Mouse (Mus musculus): ENCODE measurements at regions not wholly inside any gene's neighbourhood (a gene's known extent, or its start where the extent isn't known, plus 50 kb on each side); places are given as distances from the start of the nearest gene placed in this dataset.
A peak's percentile ranks its signal among the peaks of the same experiment; 100 is the strongest.

GRCm38 (mm10) chr1:151263372-151263771, 53.4 kb downstream of the Gm47996 start:
- Histone ChIP-seq H3K36me3 (ENCODE audit: control insufficient read depth, insufficient read depth, low read length) (no peaks in the 10 kb centered on the region), H3K27me3 (replicated peaks; ENCODE audit: control insufficient read depth, insufficient read depth, low read length) (no peaks in the 10 kb centered on the region), H3K27ac (ENCODE audit: low read length) (no peak overlapping the region), H3K4me1 (ENCODE audit: control insufficient read depth, insufficient read depth, low read length) (no peaks in the 10 kb centered on the region), H3K9me3 (ENCODE audit: control insufficient read depth, low read length) (no peaks in the 10 kb centered on the region), H3K4me2 (ENCODE audit: low read depth, low read length) (no peak overlapping the region), H3K4me3 (ENCODE audit: low read length) (no peak overlapping the region), H3K9ac (ENCODE audit: low read depth, low read length) (no peak overlapping the region)
- peak; percentile 73 for ATAC-seq
- 49% methylated on average over 5 of the region's 5 CpGs for WGBS

- Histone ChIP-seq H3K4me1 (ENCODE audit: control insufficient read depth, insufficient read depth, low read length) (no peaks in the 10 kb centered on the region), H3K4me3 (ENCODE audit: low read length) (no peak overlapping the region), H3K27ac (ENCODE audit: low read length) (no peak overlapping the region), H3K9ac (ENCODE audit: low read depth, low read length) (no peak overlapping the region), H3K9me3 (ENCODE audit: control insufficient read depth, low read length) (no peaks in the 10 kb centered on the region), H3K27me3 (replicated peaks; ENCODE audit: control insufficient read depth, insufficient read depth, low read length) (no peaks in the 10 kb centered on the region), H3K4me2 (ENCODE audit: low read depth, low read length) (no peak overlapping the region), H3K36me3 (ENCODE audit: control insufficient read depth, insufficient read depth, low read length) (no peaks in the 10 kb centered on the region)
- no peak for ATAC-seq
- 67% methylated on average over 2 of the region's 2 CpGs for WGBS
Measured at GRCm38 (mm10) chr1:151263830-151264229, 53.9 kb downstream of the Gm47996 start.

GRCm38 (mm10) chr1:151264789-151265188, 54.9 kb downstream of the Gm47996 start:
- Histone ChIP-seq H3K36me3 (ENCODE audit: control insufficient read depth, insufficient read depth, low read length) (no peaks in the 10 kb centered on the region), H3K4me3 (ENCODE audit: low read length) (no peak overlapping the region), H3K27ac (ENCODE audit: low read length) (no peak overlapping the region), H3K9me3 (ENCODE audit: control insufficient read depth, low read length) (no peaks in the 10 kb centered on the region), H3K4me2 (ENCODE audit: low read depth, low read length) (no peak overlapping the region), H3K4me1 (ENCODE audit: control insufficient read depth, insufficient read depth, low read length) (no peaks in the 10 kb centered on the region), H3K27me3 (replicated peaks; ENCODE audit: control insufficient read depth, insufficient read depth, low read length) (no peaks in the 10 kb centered on the region), H3K9ac (ENCODE audit: low read depth, low read length) (no peak overlapping the region)
- 0 out of 2 replicates have a peak, but pooled peaks have one; percentile 37 for ATAC-seq
- 88% methylated on average over 6 of the region's 6 CpGs for WGBS

DNA sequence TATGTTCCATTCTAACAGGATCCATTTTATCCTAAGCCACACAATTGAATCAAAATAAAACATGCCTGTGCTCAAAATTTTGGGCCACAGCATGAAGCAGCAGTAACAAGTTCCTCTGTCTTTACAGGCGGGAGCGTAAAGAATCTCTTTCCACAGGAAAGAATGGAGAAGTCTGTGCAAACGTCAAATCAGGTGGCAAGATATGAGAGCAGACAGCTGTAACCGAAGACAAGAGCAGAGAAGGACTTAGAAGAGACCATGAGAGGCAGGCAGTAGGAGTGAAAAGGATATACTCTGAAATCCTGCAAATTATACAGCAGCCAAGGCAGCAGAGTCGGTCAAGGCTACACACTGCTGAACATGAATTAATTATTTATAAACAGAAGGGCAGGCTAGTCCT, 55.7 kb downstream of the Gm47996 start:
- H3K4me2 ChIP-seq (ENCODE audit: low read depth, low read length), result no peak overlapping the region

DNA sequence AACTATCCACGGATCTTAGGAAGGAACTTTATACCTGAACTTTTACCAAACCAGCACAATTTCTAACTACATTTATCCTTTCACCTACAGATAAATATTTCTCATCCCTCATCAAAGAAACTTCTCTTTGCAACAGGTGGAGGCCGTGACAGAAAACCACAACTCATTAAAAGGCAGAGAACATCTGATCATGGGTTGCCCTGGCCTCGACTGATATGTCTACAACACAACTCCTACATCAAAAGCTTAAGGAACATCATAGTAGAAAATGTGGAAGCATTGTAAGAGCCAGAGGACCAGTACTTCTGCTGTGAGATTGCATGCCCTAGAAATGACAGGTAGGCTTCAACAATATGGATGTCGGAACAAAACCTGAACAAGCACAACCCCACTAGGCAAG, 56.8 kb downstream of the Gm47996 start:
- WGBS, result 87% methylated on average over 4 of the region's 4 CpGs
- H3K9me3 ChIP-seq (ENCODE audit: control insufficient read depth, low read length), result no peaks in the 10 kb centered on the region
- no peak overlapping the region for H3K9ac ChIP-seq (ENCODE audit: low read depth, low read length)
- H3K4me1 ChIP-seq (ENCODE audit: control insufficient read depth, insufficient read depth, low read length), result 0 out of 2 replicates have a peak, but pooled peaks cover 2% of the 10 kb centered on the region
- H3K36me3 ChIP-seq (ENCODE audit: control insufficient read depth, insufficient read depth, low read length), result no peaks in the 10 kb centered on the region
- no peaks in the 10 kb centered on the region for H3K27me3 ChIP-seq (replicated peaks; ENCODE audit: control insufficient read depth, insufficient read depth, low read length)
- H3K27ac ChIP-seq (ENCODE audit: low read length), result no peak overlapping the region
- no peak overlapping the region for H3K4me3 ChIP-seq (ENCODE audit: low read length)
- ATAC-seq, result no peak
- no peak overlapping the region for H3K4me2 ChIP-seq (ENCODE audit: low read depth, low read length)

More for the DNA sequence above, 55.7 kb downstream of the Gm47996 start:
- Histone ChIP-seq H3K4me1 (ENCODE audit: control insufficient read depth, insufficient read depth, low read length) (no peaks in the 10 kb centered on the region), H3K27ac (ENCODE audit: low read length) (no peak overlapping the region), H3K27me3 (replicated peaks; ENCODE audit: control insufficient read depth, insufficient read depth, low read length) (no peaks in the 10 kb centered on the region), H3K36me3 (ENCODE audit: control insufficient read depth, insufficient read depth, low read length) (no peaks in the 10 kb centered on the region), H3K9me3 (ENCODE audit: control insufficient read depth, low read length) (no peaks in the 10 kb centered on the region), H3K9ac (ENCODE audit: low read depth, low read length) (no peak overlapping the region), H3K4me3 (ENCODE audit: low read length) (no peak overlapping the region)
- no peak for ATAC-seq
- 78% methylated on average over 5 of the region's 5 CpGs for WGBS

GRCm38 (mm10) chr1:151270691-151271090, 60.8 kb downstream of the Gm47996 start:
- 0 out of 2 replicates have a peak, but pooled peaks cover 2% of the 10 kb centered on the region for H3K4me1 ChIP-seq (ENCODE audit: control insufficient read depth, insufficient read depth, low read length)
- no peak overlapping the region for H3K9ac ChIP-seq (ENCODE audit: low read depth, low read length)
- ATAC-seq, result no peak
- H3K4me2 ChIP-seq (ENCODE audit: low read depth, low read length), result 0 out of 2 replicates have a peak overlapping the region, but pooled peaks have one; percentile 19
- no peak overlapping the region for H3K4me3 ChIP-seq (ENCODE audit: low read length)
- no peak overlapping the region for H3K27ac ChIP-seq (ENCODE audit: low read length)
- H3K9me3 ChIP-seq (ENCODE audit: control insufficient read depth, low read length), result no peaks in the 10 kb centered on the region
- WGBS, result 72% methylated on average over 8 of the region's 8 CpGs
- no peaks in the 10 kb centered on the region for H3K36me3 ChIP-seq (ENCODE audit: control insufficient read depth, insufficient read depth, low read length)
- H3K27me3 ChIP-seq (replicated peaks; ENCODE audit: control insufficient read depth, insufficient read depth, low read length), result no peaks in the 10 kb centered on the region

DNA sequence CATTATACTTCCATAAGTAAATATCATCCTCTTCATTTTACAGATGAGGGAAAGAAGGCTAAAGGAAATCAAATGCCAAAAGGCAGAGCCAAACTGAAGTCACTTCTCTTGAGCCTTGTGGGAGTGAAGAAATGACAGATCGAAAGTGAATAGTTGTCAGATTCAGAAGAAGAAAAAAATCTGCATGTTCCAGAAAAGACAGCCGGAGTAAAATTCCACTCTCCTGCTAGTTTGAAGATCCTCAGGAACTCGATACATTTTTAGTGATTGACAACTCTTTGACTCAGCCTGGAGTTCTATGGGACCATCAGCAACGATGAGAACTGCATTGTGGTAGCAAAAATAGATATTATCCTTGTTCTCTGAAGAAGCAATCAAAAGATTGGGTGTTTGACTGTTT, 64.4 kb downstream of the Gm47996 start:
- ATAC-seq, result no peak
- Histone ChIP-seq H3K4me2 (ENCODE audit: low read depth, low read length) (no peak overlapping the region), H3K4me3 (ENCODE audit: low read length) (no peak overlapping the region), H3K36me3 (ENCODE audit: control insufficient read depth, insufficient read depth, low read length) (no peaks in the 10 kb centered on the region), H3K9me3 (ENCODE audit: control insufficient read depth, low read length) (no peaks in the 10 kb centered on the region), H3K27ac (ENCODE audit: low read length) (no peak overlapping the region), H3K27me3 (replicated peaks; ENCODE audit: control insufficient read depth, insufficient read depth, low read length) (no peaks in the 10 kb centered on the region), H3K4me1 (ENCODE audit: control insufficient read depth, insufficient read depth, low read length) (0 out of 2 replicates have a peak, but pooled peaks cover 2% of the 10 kb centered on the region), H3K9ac (ENCODE audit: low read depth, low read length) (no peak overlapping the region)
- WGBS, result 87% methylated on average over 4 of the region's 4 CpGs

GRCm38 (mm10) chr1:151275581-151275980, 65.7 kb downstream of the Gm47996 start:
- Histone ChIP-seq H3K27me3 (replicated peaks; ENCODE audit: control insufficient read depth, insufficient read depth, low read length) (no peaks in the 10 kb centered on the region), H3K27ac (ENCODE audit: low read length) (no peak overlapping the region), H3K4me2 (ENCODE audit: low read depth, low read length) (no peak overlapping the region), H3K4me1 (ENCODE audit: control insufficient read depth, insufficient read depth, low read length) (0 out of 2 replicates have a peak, but pooled peaks cover 2% of the 10 kb centered on the region), H3K9me3 (ENCODE audit: control insufficient read depth, low read length) (no peaks in the 10 kb centered on the region), H3K9ac (ENCODE audit: low read depth, low read length) (no peak overlapping the region), H3K4me3 (ENCODE audit: low read length) (no peak overlapping the region), H3K36me3 (ENCODE audit: control insufficient read depth, insufficient read depth, low read length) (no peaks in the 10 kb centered on the region)
- no peak for ATAC-seq
- 90% methylated on average over 3 of the region's 3 CpGs for WGBS

DNA sequence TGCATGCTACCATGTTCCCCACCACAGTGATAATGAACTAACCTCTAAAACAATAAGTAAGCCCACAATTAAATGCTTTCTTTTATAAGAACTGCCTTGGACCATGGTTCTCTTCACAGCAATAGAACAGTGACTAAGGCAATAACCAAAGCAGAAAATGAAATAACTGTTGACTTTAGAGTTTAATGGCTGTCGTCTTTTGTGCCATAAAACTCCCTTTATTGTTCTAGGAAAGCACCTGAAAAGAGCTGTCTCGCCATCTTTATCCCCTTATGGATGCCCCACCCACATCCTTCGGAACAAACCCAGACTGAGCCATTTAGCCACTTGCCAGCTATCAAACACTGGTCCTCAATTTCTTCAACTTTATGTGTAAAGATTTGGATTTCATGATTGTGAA, 64.3 kb upstream of the Ivns1abp start:
- H3K27me3 ChIP-seq (replicated peaks; ENCODE audit: control insufficient read depth, insufficient read depth, low read length), result no peaks in the 10 kb centered on the region
- H3K36me3 ChIP-seq (ENCODE audit: control insufficient read depth, insufficient read depth, low read length), result no peaks in the 10 kb centered on the region
- H3K9ac ChIP-seq (ENCODE audit: low read depth, low read length), result no peak overlapping the region
- no peak overlapping the region for H3K4me3 ChIP-seq (ENCODE audit: low read length)
- H3K27ac ChIP-seq (ENCODE audit: low read length), result no peak overlapping the region
- H3K4me1 ChIP-seq (ENCODE audit: control insufficient read depth, insufficient read depth, low read length), result no peaks in the 10 kb centered on the region
- 67% methylated on average over 3 of the region's 3 CpGs for WGBS
- peak; percentile 68 for ATAC-seq
- H3K4me2 ChIP-seq (ENCODE audit: low read depth, low read length), result no peak overlapping the region
- H3K9me3 ChIP-seq (ENCODE audit: control insufficient read depth, low read length), result no peaks in the 10 kb centered on the region

DNA sequence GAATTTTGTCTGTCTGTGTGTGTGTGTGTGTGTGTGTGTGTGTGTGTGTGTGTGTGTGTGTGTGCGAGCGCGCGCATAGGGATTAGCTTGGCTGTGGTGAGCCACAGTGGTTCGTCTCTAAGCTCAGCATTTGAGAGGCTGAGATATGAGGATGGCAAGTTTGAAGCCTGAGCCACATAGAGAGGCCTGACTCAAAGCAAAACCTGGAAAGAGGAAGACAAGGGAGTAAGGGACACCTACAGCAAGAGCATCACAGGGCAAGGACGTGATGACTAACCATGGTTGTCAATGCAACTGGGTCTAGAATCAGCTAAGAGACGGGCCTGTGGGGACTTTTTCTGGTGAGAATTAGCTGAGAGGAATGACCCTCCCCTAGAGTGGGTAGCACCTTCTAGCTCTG, 59.2 kb upstream of the Ivns1abp start:
- WGBS, result 89% methylated on average over 7 of the region's 7 CpGs
- H3K9ac ChIP-seq (ENCODE audit: low read depth, low read length), result no peak overlapping the region
- no peaks in the 10 kb centered on the region for H3K9me3 ChIP-seq (ENCODE audit: control insufficient read depth, low read length)
- H3K4me2 ChIP-seq (ENCODE audit: low read depth, low read length), result no peak overlapping the region
- no peak for ATAC-seq
- peaks cover 7% of the 10 kb centered on the region; the same call in 1 of the 2 replicates for H3K4me1 ChIP-seq (ENCODE audit: control insufficient read depth, insufficient read depth, low read length)
- H3K4me3 ChIP-seq (ENCODE audit: low read length), result no peak overlapping the region
- H3K36me3 ChIP-seq (ENCODE audit: control insufficient read depth, insufficient read depth, low read length), result no peaks in the 10 kb centered on the region
- no peak overlapping the region for H3K27ac ChIP-seq (ENCODE audit: low read length)
- H3K27me3 ChIP-seq (replicated peaks; ENCODE audit: control insufficient read depth, insufficient read depth, low read length), result no peaks in the 10 kb centered on the region

All from intestine, embryonic 16.5 days (tissue).